Mouse (Mus musculus) heart, embryonic 14.5 days (tissue): ENCODE data around the gene Sh2b2. TPM values are rescaled to one million over a fixed set of nuclear protein-coding genes. Genes with fewer than 3 reads are reported as not detected.

Source experiments
- ATAC-seq: fragments of 200-750 bp; cut with Nextera tagmentation; 2 replicates; pipeline ENCODE4 v1.8.0; 2017; ENCODE audit warnings: low read depth, moderate TSS enrichment; ENCODE audit not compliant: insufficient number of reproducible peaks, insufficient read depth, low FRiP score
- H3K27ac ChIP-seq, 2 experiments: fragments of 200-500 bp in 1 of 2; fragments of 300-500 bp in 1 of 2; sonication (generic) in 1 of 2; replicated peaks in 1 of 2; 2 replicates each; pipeline ENCODE4 v1.5.1; 2012 to 2014; ENCODE audit warnings: low read depth in 2 of 2, low read length in 2 of 2, control low read depth in 1 of 2, mild to moderate bottlenecking in 1 of 2, mixed read lengths in 1 of 2; ENCODE audit not compliant: control insufficient read depth in 1 of 2, insufficient read depth in 1 of 2
- H3K27me3 ChIP-seq: fragments of 300-500 bp; sonication (generic); 2 replicates; pipeline ENCODE4 v1.6.1; 2014; ENCODE audit warnings: mild to moderate bottlenecking, low read length, control low read depth; ENCODE audit not compliant: control insufficient read depth, insufficient read depth
- H3K36me3 ChIP-seq: fragments of 300-500 bp; sonication (generic); 2 replicates; pipeline ENCODE4 v1.6.1; 2014; ENCODE audit warnings: mild to moderate bottlenecking, control low read depth, low read length, mixed read lengths; ENCODE audit not compliant: control insufficient read depth, insufficient read depth
- H3K4me1 ChIP-seq, 2 experiments: fragments of 200-500 bp in 1 of 2; fragments of 300-500 bp in 1 of 2; sonication (generic) in 1 of 2; 2 replicates each; pipeline ENCODE4 v1.6.1; 2012 to 2014; ENCODE audit warnings: low read length in 2 of 2, control low read depth in 1 of 2, mixed read lengths in 1 of 2; ENCODE audit not compliant: control insufficient read depth in 2 of 2, insufficient read depth in 2 of 2
- H3K4me2 ChIP-seq: fragments of 300-500 bp; sonication (generic); 2 replicates; pipeline ENCODE4 v1.6.1; 2014; ENCODE audit warnings: mild to moderate bottlenecking, low read length
- H3K4me3 ChIP-seq, 2 experiments: fragments of 200-500 bp in 1 of 2; fragments of 300-500 bp in 1 of 2; sonication (generic) in 1 of 2; 2 replicates each; pipeline ENCODE4 v1.5.1; 2012 to 2014; ENCODE audit warnings: low read length in 2 of 2, mild to moderate bottlenecking in 2 of 2, control low read depth in 1 of 2, low read depth in 1 of 2, moderate library complexity in 1 of 2; ENCODE audit not compliant: control insufficient read depth in 1 of 2, insufficient read depth in 1 of 2
- H3K9ac ChIP-seq: fragments of 300-500 bp; sonication (generic); 2 replicates; pipeline ENCODE4 v1.6.1; 2014; ENCODE audit warnings: mild to moderate bottlenecking, low read length
- H3K9me3 ChIP-seq: fragments of 300-500 bp; sonication (generic); 2 replicates; pipeline ENCODE4 v1.6.1; 2016; ENCODE audit warnings: low read length, control low read depth; ENCODE audit not compliant: control insufficient read depth
- WGBS: fragments of 180-500 bp; shearing (Covaris S2); extraction: QIAGEN DNeasy Blood & Tissue Kit; methylation state at CpG from one replicate; pipeline ENCODE4 v1.1.7; 2014; 5-methylcytosine and 5-hydroxymethylcytosine counted together
- polyA plus RNA-seq: library from polyadenylated mRNA; unstranded; fragments of >200 nt; fragmentation: Nextera tagmentation; extraction: Ambion mirVana; gene quantifications from 2 replicates; pipeline ENCODE4 v1.2.1, GENCODE M21; 2014

The Sh2b2 gene
- polyA plus RNA-seq: 0.95 and 2.1 TPM in 2 replicates

DNA sequence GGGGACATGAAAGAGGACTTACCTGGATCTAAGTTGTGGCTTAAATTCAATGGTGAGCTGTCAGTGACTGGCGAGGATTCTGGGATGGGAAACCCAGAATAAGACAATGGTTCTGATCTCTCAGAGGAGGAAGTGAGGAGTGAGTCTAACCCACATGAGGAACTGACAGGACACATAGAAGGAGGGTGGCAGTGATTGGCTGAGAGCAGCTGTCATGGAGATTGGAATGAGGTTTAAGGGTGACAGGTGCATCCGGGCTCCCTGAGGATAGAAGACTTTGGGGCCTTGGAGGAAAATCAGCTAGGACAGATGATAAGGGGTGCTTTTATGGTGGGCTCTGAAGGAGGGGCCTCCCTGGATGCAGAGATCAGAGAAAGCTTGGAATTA lies at the start of gene Sh2b2:
Gene Sh2b2, minus strand, starts transcription at position 105 of the 387 bp plus-strand sequence.
- Histone ChIP-seq H3K27ac (0 out of 4 replicates have a peak within 1 kb of the TSS, but pooled peaks of 1 of the 2 experiments have one; percentile 66), H3K9me3 (no peaks in the 10 kb centered on the region), H3K4me2 (peak within 1 kb of the TSS; percentile 98), H3K9ac (no peak within 1 kb of the TSS; the same call in 1 of the 2 replicates), H3K36me3 (0 out of 2 replicates have a peak, but pooled peaks cover 3% of the 10 kb centered on the region), H3K4me1 (peaks cover 8 to 9% of the 10 kb centered on the region in 2 experiments; a peak in 3 of 4 replicates), H3K27me3 (peaks cover 20% of the 10 kb centered on the region), H3K4me3 (peak within 1 kb of the TSS; percentile 68 to 69; a peak in 3 of 4 replicates)
- no peak for ATAC-seq
- WGBS: 88% methylated on average over 2 of the region's 2 CpGs

DNA sequence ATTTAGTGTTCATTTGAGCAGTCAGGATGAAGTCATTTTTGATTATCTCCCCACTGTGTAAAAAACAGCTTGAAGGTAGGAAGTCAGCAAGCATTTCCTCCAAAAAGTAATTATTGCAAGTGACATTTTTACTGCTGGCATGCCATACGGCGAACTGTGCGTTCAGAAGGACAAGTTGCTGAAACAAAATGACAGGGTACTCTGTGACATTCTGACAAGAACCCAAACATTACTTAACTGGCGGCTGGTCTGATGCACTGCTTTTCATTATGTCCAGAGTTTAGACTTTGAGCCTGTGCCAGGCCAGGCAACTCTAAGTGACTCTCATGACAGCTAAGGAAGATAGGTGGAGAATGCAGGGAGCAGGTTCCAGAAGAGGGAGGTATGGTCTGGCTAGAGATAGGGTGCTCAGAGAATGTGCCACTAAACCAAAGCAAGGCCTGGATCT lies 46.6 kb upstream of the Sh2b2 start:
- no peak overlapping the region for H3K9ac ChIP-seq
- peaks cover 23 to 43% of the 10 kb centered on the region in 2 experiments for H3K4me1 ChIP-seq
- peak overlapping the region; percentile 72 to 82 for H3K27ac ChIP-seq
- peak; percentile 69 for ATAC-seq
- peak overlapping the region; percentile 35; the same call in 1 of the 2 replicates for H3K4me2 ChIP-seq
- H3K4me3 ChIP-seq: no peak overlapping the region
- H3K9me3 ChIP-seq: no peaks in the 10 kb centered on the region
- 28% methylated on average over 4 of the region's 4 CpGs for WGBS
- no peaks in the 10 kb centered on the region for H3K27me3 ChIP-seq
- peaks cover 47% of the 10 kb centered on the region for H3K36me3 ChIP-seq

DNA sequence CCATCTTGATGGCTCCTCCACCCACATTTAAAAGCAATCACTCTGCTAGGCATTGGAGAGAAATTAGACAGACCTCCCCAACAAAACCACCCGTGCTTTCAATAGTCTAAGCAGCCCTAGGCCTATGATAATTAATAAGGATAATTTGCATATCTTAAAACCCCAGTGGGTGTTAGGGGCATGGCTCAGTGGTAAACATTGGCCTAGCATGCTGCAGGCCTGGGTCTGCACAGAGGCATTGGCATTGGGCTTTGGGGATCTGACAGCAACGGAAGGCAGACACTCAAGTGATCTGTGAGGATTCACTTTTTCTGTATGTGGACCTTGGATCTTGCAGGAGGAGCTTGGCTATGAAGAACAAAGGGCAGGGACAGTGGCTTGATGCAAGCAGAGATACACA lies 46.0 kb upstream of the Sh2b2 start:
- H3K4me1 ChIP-seq: peaks cover 23 to 46% of the 10 kb centered on the region in 2 experiments
- no peak overlapping the region for H3K4me3 ChIP-seq
- H3K4me2 ChIP-seq: peak overlapping the region; percentile 35; the same call in 1 of the 2 replicates
- H3K27me3 ChIP-seq: no peaks in the 10 kb centered on the region
- H3K9me3 ChIP-seq: no peaks in the 10 kb centered on the region
- H3K36me3 ChIP-seq: peaks cover 44% of the 10 kb centered on the region
- H3K27ac ChIP-seq: peak overlapping the region; percentile 72 to 82
- H3K9ac ChIP-seq: 0 out of 2 replicates have a peak overlapping the region, but pooled peaks have one; percentile 4
- 82% methylated on average over 2 of the region's 2 CpGs for WGBS
- no peak for ATAC-seq

DNA sequence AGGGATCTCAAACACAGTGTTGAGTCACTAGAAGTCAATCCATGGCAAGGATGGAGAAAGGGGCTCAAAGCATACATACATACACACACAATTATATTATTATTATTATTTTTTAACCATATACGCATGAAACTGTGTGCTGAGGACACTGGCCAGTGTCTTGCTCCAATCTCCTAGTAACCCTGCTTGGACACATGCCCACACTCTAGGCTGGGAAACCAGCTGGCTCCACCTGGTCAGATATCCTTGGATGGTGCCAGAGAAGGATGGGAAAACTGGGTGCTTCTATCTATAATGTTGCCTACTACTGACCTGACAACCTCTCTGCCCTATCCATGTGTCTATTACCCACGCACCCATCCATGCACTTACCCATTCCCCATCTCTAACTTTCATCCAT lies 45.2 kb upstream of the Sh2b2 start:
- Histone ChIP-seq H3K4me1 (peaks cover 23 to 46% of the 10 kb centered on the region in 2 experiments), H3K9me3 (no peaks in the 10 kb centered on the region), H3K36me3 (peaks cover 41% of the 10 kb centered on the region), H3K9ac (no peak overlapping the region), H3K27ac (no peak overlapping the region), H3K4me3 (no peak overlapping the region), H3K4me2 (no peak overlapping the region), H3K27me3 (no peaks in the 10 kb centered on the region)
- WGBS: 89% methylated on average over 2 of the region's 2 CpGs
- no peak for ATAC-seq

DNA sequence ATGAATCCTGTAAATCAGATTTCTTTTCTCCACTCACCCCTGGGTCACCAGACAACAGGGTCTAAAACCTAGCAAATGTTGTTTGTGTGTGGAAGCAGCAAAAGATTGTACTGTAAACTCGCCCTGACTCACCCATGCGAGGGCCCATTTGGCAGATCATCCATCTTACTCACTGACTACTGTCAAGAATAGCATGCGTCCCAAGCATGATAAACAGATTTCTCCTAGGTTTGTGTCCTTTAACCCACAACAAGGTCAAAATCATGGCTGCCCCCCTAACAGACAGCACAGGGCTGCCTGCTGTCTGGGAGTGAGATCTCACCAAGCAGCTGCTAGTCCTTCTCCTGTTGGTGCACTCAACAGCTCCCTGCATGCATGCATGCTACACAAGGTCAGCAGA lies 43.4 kb upstream of the Sh2b2 start:
- Histone ChIP-seq H3K27ac (peak overlapping the region in 1 of 2 experiments; percentile 47; a peak in 1 of 4 replicates), H3K36me3 (peaks cover 44% of the 10 kb centered on the region), H3K4me2 (no peak overlapping the region), H3K9me3 (no peaks in the 10 kb centered on the region), H3K27me3 (no peaks in the 10 kb centered on the region), H3K9ac (no peak overlapping the region), H3K4me1 (peaks cover 23 to 46% of the 10 kb centered on the region in 2 experiments), H3K4me3 (no peak overlapping the region)
- ATAC-seq: no peak
- 74% methylated on average over 3 of the region's 3 CpGs for WGBS

DNA sequence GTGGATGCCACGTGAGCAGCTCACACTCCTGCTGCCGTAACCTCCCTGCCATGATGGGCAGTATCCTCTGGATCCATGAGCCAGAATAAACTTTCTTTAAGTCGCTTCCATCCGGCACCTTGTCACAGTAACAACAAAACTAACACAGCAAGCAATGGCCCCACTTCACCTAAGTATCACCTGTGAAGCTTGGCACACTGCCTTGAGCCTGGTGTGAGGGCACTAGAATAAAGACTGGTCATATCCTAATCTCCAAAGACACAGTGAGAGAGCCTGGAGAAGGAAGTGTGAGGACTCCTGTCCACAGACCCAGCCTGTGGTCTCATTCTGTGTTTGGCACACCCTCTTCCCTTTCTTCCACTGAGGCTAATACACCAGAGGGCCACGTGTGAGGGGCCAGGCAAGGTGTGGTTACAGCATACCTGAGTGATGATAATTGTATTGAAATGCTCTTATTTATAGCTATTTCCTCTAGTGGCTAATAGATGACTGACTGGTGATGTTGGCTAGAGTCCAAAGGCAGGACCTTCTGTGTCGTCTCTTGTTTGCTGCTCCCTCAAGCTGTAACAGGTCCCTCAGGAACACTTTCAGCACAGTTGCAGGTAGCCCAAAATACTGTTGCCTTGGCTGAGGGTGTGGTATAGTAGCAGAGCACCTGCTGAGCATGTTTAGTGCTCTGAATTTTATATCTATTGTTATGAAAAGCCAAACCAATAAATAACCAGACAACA lies 42.2 kb upstream of the Sh2b2 start:
- no peak for ATAC-seq
- Histone ChIP-seq H3K36me3 (peaks cover 56% of the 10 kb centered on the region), H3K27ac (no peak overlapping the region), H3K4me3 (no peak overlapping the region), H3K27me3 (no peaks in the 10 kb centered on the region), H3K4me1 (peaks cover 17 to 42% of the 10 kb centered on the region in 2 experiments), H3K9me3 (no peaks in the 10 kb centered on the region), H3K4me2 (no peak overlapping the region), H3K9ac (no peak overlapping the region)
- 60% methylated on average over 6 of the region's 6 CpGs for WGBS

DNA sequence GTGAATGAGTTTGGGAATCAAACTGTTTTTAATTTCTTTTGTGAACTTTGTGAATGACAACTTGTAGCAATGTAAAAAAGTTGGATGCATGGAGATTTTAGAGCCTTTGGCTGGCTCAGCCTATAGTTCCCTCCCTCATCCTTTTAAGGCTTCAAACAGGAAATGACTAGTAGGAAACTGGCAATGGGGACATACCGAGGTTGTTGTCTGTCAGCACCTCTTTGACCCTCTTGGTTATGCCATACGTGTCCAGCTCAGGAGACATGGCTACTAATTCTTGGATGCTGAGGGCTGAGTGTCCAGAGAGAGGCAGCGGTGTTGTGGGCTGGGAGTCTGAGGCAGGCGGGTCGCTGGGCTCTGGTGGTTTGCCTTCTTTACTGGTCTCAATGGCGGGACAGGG lies 40.2 kb upstream of the Sh2b2 start:
- ATAC-seq: no peak
- H3K27me3 ChIP-seq: no peaks in the 10 kb centered on the region
- H3K4me1 ChIP-seq: peaks cover 11 to 29% of the 10 kb centered on the region in 2 experiments
- no peak overlapping the region for H3K27ac ChIP-seq
- 72% methylated on average over 6 of the region's 6 CpGs for WGBS
- no peaks in the 10 kb centered on the region for H3K9me3 ChIP-seq
- peaks cover 67% of the 10 kb centered on the region for H3K36me3 ChIP-seq
- H3K4me2 ChIP-seq: no peak overlapping the region
- no peak overlapping the region for H3K9ac ChIP-seq
- H3K4me3 ChIP-seq: no peak overlapping the region
